Mouse (Mus musculus): Measurements from ENCODE around the gene Tmem63b. TPM values are rescaled to one million over a fixed set of nuclear protein-coding genes. Genes with fewer than 3 reads are reported as not detected.

Tmem63b gene
- polyA plus RNA-seq, 1 experiment from 2014 or later = 22.6 TPM

DNA sequence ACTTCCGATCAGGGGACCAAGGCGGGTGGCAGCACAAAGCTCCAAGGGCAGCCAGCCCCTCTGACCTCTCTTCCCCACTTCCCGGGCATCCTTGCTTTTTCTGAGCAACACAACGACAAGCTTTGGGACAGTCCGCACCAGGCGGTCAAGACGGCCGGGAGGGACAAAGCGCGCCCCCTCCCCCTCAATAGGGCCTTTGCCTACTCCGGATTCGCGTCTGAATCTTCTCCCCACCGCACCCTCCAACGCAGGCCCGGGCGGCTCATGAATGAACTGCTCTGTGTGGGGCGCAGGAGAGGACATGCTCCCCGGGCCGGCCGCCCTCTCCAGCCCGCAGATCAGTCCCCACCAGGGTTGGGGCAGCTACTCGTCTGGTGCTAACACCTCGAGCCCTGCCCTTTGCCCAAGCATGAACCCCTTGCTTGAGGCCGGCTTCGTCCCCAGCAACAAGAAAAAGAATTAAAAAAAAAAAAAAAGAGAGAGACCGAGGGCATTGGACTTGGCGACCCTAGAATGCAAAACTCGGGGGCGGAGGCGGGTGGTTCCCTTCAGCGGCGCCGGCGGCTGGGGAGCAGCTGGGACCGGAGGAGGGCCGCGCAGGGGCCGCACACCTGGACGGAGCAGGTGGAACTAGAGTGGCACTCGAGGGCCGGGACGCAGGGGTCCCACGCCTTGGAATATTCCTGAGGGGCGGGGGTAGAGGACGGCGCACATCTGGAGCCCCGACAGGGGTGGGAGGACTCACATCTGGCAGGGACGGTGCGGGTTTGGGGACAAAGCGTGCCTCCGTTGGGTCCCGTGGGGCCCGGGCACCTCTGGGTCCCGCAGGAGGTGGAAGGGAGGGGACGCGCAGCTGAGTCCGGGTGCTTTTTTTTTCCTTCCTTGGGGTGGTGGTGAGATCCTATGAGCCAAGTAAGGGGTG lies 1.3 kb downstream of the Tmem63b start:
- H3K36me3 ChIP-seq (ENCODE audit: control insufficient read depth, insufficient read depth) = no peaks in the 10 kb centered on the region
- no peaks in the 10 kb centered on the region for H3K9me3 ChIP-seq (ENCODE audit: control insufficient read depth)
- WGBS = under 1% methylated on average over 55 of the region's 58 CpGs
- H3K4me3 ChIP-seq (ENCODE audit: low read depth, low read length) = peak overlapping the region; percentile 85
- TF ChIP-seq CTCF (IDR thresholded peaks at IDR 0.05; ENCODE audit: low read depth) = 0 out of 2 replicates have a peak, but pooled peaks have one; percentile 2
- H3K27me3 ChIP-seq (replicated peaks; ENCODE audit: control insufficient read depth, insufficient read depth, low read length) = no peaks in the 10 kb centered on the region
- H3K4me2 ChIP-seq (replicated peaks; ENCODE audit: low read depth) = peak overlapping the region; percentile 98
- peak overlapping the region; percentile 79 for H3K9ac ChIP-seq (ENCODE audit: low read depth, low read length)
- ATAC-seq = peak; percentile 61
- H3K4me1 ChIP-seq (replicated peaks; ENCODE audit: control insufficient read depth, insufficient read depth, low read length) = 0 out of 2 replicates have a peak, but pooled peaks cover 7% of the 10 kb centered on the region
- peak overlapping the region; percentile 54 for H3K27ac ChIP-seq (ENCODE audit: low read depth, low read length)

DNA sequence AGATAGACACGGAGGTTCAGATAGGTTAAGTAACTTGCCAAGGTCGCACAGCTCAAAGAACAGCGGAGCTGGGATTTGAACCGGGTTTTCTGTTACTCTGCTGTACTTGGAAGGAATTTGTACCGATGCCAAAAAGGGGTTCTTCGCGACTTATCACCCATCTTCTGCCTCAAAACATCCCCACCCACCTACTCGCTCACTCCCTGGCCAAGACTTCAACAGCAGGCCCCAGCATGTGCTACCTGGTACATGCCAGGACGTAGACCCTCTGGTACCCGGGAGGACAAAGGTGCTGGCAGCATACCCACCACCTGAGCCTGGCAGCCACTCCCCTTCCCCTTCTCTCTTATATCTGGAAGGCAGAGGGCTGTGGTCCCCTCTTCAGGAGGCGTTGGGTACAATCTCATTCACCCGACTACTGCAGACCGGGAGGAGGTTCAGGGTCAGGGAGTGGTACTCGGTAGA lies 2.0 kb downstream of the Tmem63b start:
- H3K36me3 ChIP-seq (ENCODE audit: control insufficient read depth, insufficient read depth) = no peaks in the 10 kb centered on the region
- ATAC-seq = no peak
- TF ChIP-seq CTCF (IDR thresholded peaks at IDR 0.05; ENCODE audit: low read depth) = no peak
- H3K4me2 ChIP-seq (replicated peaks; ENCODE audit: low read depth) = peak overlapping the region; percentile 98
- peak overlapping the region; percentile 85 for H3K4me3 ChIP-seq (ENCODE audit: low read depth, low read length)
- H3K4me1 ChIP-seq (replicated peaks; ENCODE audit: control insufficient read depth, insufficient read depth, low read length) = 0 out of 2 replicates have a peak, but pooled peaks cover 7% of the 10 kb centered on the region
- 39% methylated on average over 14 of the region's 14 CpGs for WGBS
- H3K27ac ChIP-seq (ENCODE audit: low read depth, low read length) = no peak overlapping the region
- peak overlapping the region; percentile 79 for H3K9ac ChIP-seq (ENCODE audit: low read depth, low read length)
- no peaks in the 10 kb centered on the region for H3K9me3 ChIP-seq (ENCODE audit: control insufficient read depth)
- no peaks in the 10 kb centered on the region for H3K27me3 ChIP-seq (replicated peaks; ENCODE audit: control insufficient read depth, insufficient read depth, low read length)

GRCm38 (mm10) chr17:45682843-45683242 lies 3.9 kb downstream of the Tmem63b start:
- Histone ChIP-seq H3K4me3 (ENCODE audit: low read depth, low read length) (no peak overlapping the region), H3K27ac (ENCODE audit: low read depth, low read length) (no peak overlapping the region), H3K9me3 (ENCODE audit: control insufficient read depth) (no peaks in the 10 kb centered on the region), H3K4me2 (replicated peaks; ENCODE audit: low read depth) (no peak overlapping the region), H3K4me1 (replicated peaks; ENCODE audit: control insufficient read depth, insufficient read depth, low read length) (0 out of 2 replicates have a peak, but pooled peaks cover 7% of the 10 kb centered on the region), H3K9ac (ENCODE audit: low read depth, low read length) (no peak overlapping the region), H3K27me3 (replicated peaks; ENCODE audit: control insufficient read depth, insufficient read depth, low read length) (no peaks in the 10 kb centered on the region), H3K36me3 (ENCODE audit: control insufficient read depth, insufficient read depth) (0 out of 2 replicates have a peak, but pooled peaks cover 2% of the 10 kb centered on the region)
- TF ChIP-seq CTCF (IDR thresholded peaks at IDR 0.05; ENCODE audit: low read depth) = no peak
- 51% methylated on average over 4 of the region's 4 CpGs for WGBS
- no peak for ATAC-seq

- Histone ChIP-seq H3K36me3 (ENCODE audit: control insufficient read depth, insufficient read depth) (peaks cover 12% of the 10 kb centered on the region; the same call in 1 of the 2 replicates), H3K4me3 (ENCODE audit: low read depth, low read length) (no peak overlapping the region), H3K27me3 (replicated peaks; ENCODE audit: control insufficient read depth, insufficient read depth, low read length) (no peaks in the 10 kb centered on the region), H3K27ac (ENCODE audit: low read depth, low read length) (no peak overlapping the region), H3K9me3 (ENCODE audit: control insufficient read depth) (no peaks in the 10 kb centered on the region), H3K4me2 (replicated peaks; ENCODE audit: low read depth) (no peak overlapping the region), H3K4me1 (replicated peaks; ENCODE audit: control insufficient read depth, insufficient read depth, low read length) (no peaks in the 10 kb centered on the region), H3K9ac (ENCODE audit: low read depth, low read length) (no peak overlapping the region)
- TF ChIP-seq CTCF (IDR thresholded peaks at IDR 0.05; ENCODE audit: low read depth) = peak; percentile 55
- WGBS = 97% methylated on average over 1 of the region's 1 CpGs
- ATAC-seq = no peak
Observed at GRCm38 (mm10) chr17:45681588-45681987, 5.1 kb downstream of the Tmem63b start.

DNA sequence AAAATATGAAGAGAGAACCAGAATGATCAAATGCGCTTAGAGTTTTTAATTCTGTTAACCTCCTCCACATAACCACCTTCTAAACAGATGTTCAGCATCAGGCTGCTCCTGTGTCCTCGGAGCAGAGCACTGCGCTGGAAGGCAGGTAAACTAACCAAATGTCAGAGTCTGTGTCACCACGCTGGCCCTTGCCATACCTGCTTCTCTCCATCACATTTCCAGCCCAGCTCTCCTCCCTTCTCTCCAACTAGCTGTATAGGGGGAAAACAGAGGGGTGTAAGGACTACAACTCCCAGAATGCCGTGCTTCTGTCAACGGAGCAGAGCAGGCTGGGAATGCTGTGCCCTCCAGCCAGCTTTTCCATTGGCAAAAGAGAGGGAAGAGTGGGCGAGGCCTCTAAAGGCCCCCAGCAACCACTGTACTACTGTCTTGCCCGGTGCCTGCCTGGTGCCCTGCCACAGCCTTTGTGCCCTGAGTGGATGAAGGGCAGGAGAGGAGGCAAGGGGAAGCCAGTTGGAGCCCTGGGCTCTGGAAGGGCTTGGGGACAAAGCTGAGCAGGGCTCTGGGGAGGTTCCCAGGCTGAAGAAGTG lies 6.2 kb downstream of the Tmem63b start:
- H3K27ac ChIP-seq (ENCODE audit: low read depth, low read length) = no peak overlapping the region
- ATAC-seq = peak; percentile 48

DNA sequence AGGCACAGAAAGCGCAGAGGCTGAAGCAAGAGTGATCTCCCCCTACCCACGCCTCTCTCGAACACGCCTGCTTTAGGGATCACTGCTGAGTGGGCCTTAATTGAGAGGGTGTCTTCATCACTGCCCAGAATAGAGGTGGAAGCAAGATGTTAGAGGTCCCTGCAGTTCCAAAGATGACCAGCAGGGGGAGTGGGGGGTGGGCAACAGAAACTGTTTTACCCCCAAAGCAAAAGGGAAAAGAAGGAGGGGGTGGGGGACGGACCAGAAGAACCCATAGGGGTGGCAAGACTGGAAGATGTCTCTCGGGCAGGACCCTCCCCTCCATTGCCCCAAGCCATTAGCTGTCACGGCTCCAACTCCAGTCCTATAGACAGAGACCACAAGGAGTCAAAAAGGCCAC lies 8.6 kb downstream of the Tmem63b start:
- peaks cover 31% of the 10 kb centered on the region for H3K36me3 ChIP-seq (ENCODE audit: control insufficient read depth, insufficient read depth)
- H3K4me2 ChIP-seq (replicated peaks; ENCODE audit: low read depth) = no peak overlapping the region
- H3K4me1 ChIP-seq (replicated peaks; ENCODE audit: control insufficient read depth, insufficient read depth, low read length) = no peaks in the 10 kb centered on the region
- no peak overlapping the region for H3K27ac ChIP-seq (ENCODE audit: low read depth, low read length)
- H3K27me3 ChIP-seq (replicated peaks; ENCODE audit: control insufficient read depth, insufficient read depth, low read length) = no peaks in the 10 kb centered on the region
- H3K9ac ChIP-seq (ENCODE audit: low read depth, low read length) = no peak overlapping the region
- 45% methylated on average over 7 of the region's 7 CpGs for WGBS
- no peak overlapping the region for H3K4me3 ChIP-seq (ENCODE audit: low read depth, low read length)
- ATAC-seq = no peak
- TF ChIP-seq CTCF (IDR thresholded peaks at IDR 0.05; ENCODE audit: low read depth) = peak; percentile 88
- H3K9me3 ChIP-seq (ENCODE audit: control insufficient read depth) = no peaks in the 10 kb centered on the region

More for the DNA sequence above, 6.2 kb downstream of the Tmem63b start:
- 56% methylated on average over 8 of the region's 8 CpGs for WGBS
- H3K9me3 ChIP-seq (ENCODE audit: control insufficient read depth) = no peaks in the 10 kb centered on the region
- no peaks in the 10 kb centered on the region for H3K4me1 ChIP-seq (replicated peaks; ENCODE audit: control insufficient read depth, insufficient read depth, low read length)
- peak overlapping the region; percentile 37; the same call in 1 of the 2 replicates for H3K9ac ChIP-seq (ENCODE audit: low read depth, low read length)
- H3K36me3 ChIP-seq (ENCODE audit: control insufficient read depth, insufficient read depth) = peaks cover 13% of the 10 kb centered on the region; the same call in 1 of the 2 replicates
- H3K27me3 ChIP-seq (replicated peaks; ENCODE audit: control insufficient read depth, insufficient read depth, low read length) = no peaks in the 10 kb centered on the region
- H3K4me3 ChIP-seq (ENCODE audit: low read depth, low read length) = no peak overlapping the region
- peak overlapping the region; percentile 44 for H3K4me2 ChIP-seq (replicated peaks; ENCODE audit: low read depth)
- no peak for TF ChIP-seq CTCF (IDR thresholded peaks at IDR 0.05; ENCODE audit: low read depth)

Data from intestine, postnatal 0 days (tissue).